Comparison of ENCODE assay signal across 8 mouse cellular contexts in genomic region chr8:13208627-13209355, GRCm38 (mm10). TPM values are rescaled to one million over a fixed set of nuclear protein-coding genes. Genes with fewer than 3 reads are reported as not detected.
DNase-seq lines count a peak whose midpoint lies in the region; ATAC-seq lines count a peak whose summit lies in the region.

No protein-coding gene starts in this region.

- H3K9me3 ChIP-seq in liver, embryonic 13.5 days (replicated peaks) = no peaks in the 10 kb centered on the region

- peak overlapping the region; percentile 12; the same call in 1 of the 2 replicates for H3K9ac ChIP-seq in liver, embryonic 13.5 days

- 37% methylated on average over 6 of the region's 6 CpGs for WGBS in liver, embryonic 13.5 days (ENCODE audit: insufficient replicate concordance)

- peak overlapping the region; percentile 44 for H3K4me2 ChIP-seq in liver, embryonic 13.5 days

- DNase-seq in heart, adult 11 months = peak; percentile 97
- no peak for DNase-seq in heart, postnatal 25 days (ENCODE audit: low spot score)
- DNase-seq in ES-CJ7 (ENCODE audit: low read depth, low spot score) = peak; percentile 90
- peak; percentile 74 to 83 for DNase-seq in gastrocnemius, adult 8-10 months (ENCODE audit: low spot score in 2 of 2)
- DNase-seq in liver, embryonic 13.5 days = peak; percentile 59
- DNase-seq in layer of hippocampus, postnatal 14 days (ENCODE audit: low spot score in 2 of 2) = no peak
- DNase-seq in layer of hippocampus, postnatal 10 days (ENCODE audit: low spot score in 2 of 2) = no peak
- no peak for DNase-seq in layer of hippocampus, adult 8-10 months (ENCODE audit: low spot score in 2 of 2)

- H3K27ac ChIP-seq in liver, embryonic 13.5 days = peak overlapping the region; percentile 90

- no peaks in the 10 kb centered on the region for H3K27me3 ChIP-seq in liver, embryonic 13.5 days

- peak; percentile 73 for ATAC-seq in liver, embryonic 13.5 days (ENCODE audit: low read depth)

- peaks cover 84% of the 10 kb centered on the region for H3K4me1 ChIP-seq in liver, embryonic 13.5 days (replicated peaks)

- no peak overlapping the region for H3K4me3 ChIP-seq in liver, embryonic 13.5 days (replicated peaks)

- peaks cover 5% of the 10 kb centered on the region; the same call in 1 of the 2 replicates for H3K36me3 ChIP-seq in liver, embryonic 13.5 days

- intact Hi-C loops in heart, postnatal 25 days (cut with DNase I) = loop anchor here (5.0 kb wide), 1 partner anchor 76 kb away; no protein-coding TSS in a partner anchor

RNA-seq across cellular contexts. Expression of gene Grtp1, which starts 8.4 kb away (rescaled TPM):
- total RNA-seq in heart, postnatal 25 days (2021) = 1 to 10 TPM; 4.1 to 5.2 TPM
- 10 to 100 TPM in 3 of 4 experiments, 1 to 10 TPM in 1; 9.3 to 14.1 (median 11.8) TPM for total RNA-seq in gastrocnemius, adult 8-10 months (2022)
- 11.5 and 13.1 TPM in 2 replicates for polyA plus RNA-seq in liver, embryonic 13.5 days (2015; fragmentation: Nextera tagmentation; extraction: Ambion mirVana)
- total RNA-seq in layer of hippocampus, postnatal 14 days (2021) = 1 to 10 TPM; 6.2 to 8.4 TPM
- 10 to 100 TPM; 10.3 to 10.8 TPM for total RNA-seq in layer of hippocampus, postnatal 10 days (2021)
- total RNA-seq in layer of hippocampus, adult 8-10 months (2022) = 1 to 10 TPM; 3.9 to 6.7 (median 5.5) TPM

RNA-seq across cellular contexts. Expression of gene Adprhl1, which starts 45.2 kb away (rescaled TPM):
- 100 to 1,000 TPM; 515 to 520 TPM for total RNA-seq in heart, postnatal 25 days (2021)
- total RNA-seq in gastrocnemius, adult 8-10 months (2022) = 10 to 100 TPM; 50.0 to 62.3 (median 56.3) TPM
- 0.07 and 0.57 TPM in 2 replicates for polyA plus RNA-seq in liver, embryonic 13.5 days (2015; fragmentation: Nextera tagmentation; extraction: Ambion mirVana)
- 1 to 10 TPM; 1.5 to 1.6 TPM for total RNA-seq in layer of hippocampus, postnatal 14 days (2021)
- total RNA-seq in layer of hippocampus, postnatal 10 days (2021) = 1 to 10 TPM; 2.2 to 3.1 TPM
- 1 to 10 TPM in 2 of 4 experiments, under 1 TPM in 2; 0.59 to 1.3 (median 1.0) TPM for total RNA-seq in layer of hippocampus, adult 8-10 months (2022)

RNA-seq across cellular contexts. Expression of gene Lamp1, which starts 49.8 kb away (rescaled TPM):
- total RNA-seq in heart, postnatal 25 days (2021) = 100 to 1,000 TPM; 374 to 387 TPM
- 100 to 1,000 TPM; 405 to 451 (median 426) TPM for total RNA-seq in gastrocnemius, adult 8-10 months (2022)
- polyA plus RNA-seq in liver, embryonic 13.5 days (2015; fragmentation: Nextera tagmentation; extraction: Ambion mirVana) = 179 and 196 TPM in 2 replicates
- total RNA-seq in layer of hippocampus, postnatal 14 days (2021) = 100 to 1,000 TPM; 318 to 321 TPM
- total RNA-seq in layer of hippocampus, postnatal 10 days (2021) = 100 to 1,000 TPM; 283 to 309 TPM
- total RNA-seq in layer of hippocampus, adult 8-10 months (2022) = 100 to 1,000 TPM; 261 to 360 (median 306) TPM

Comparison
In these comparisons a context has a peak if more than half of its experiments do, and no peak if none do; other contexts are left out.
1. DNase-seq: peak in heart, adult 11 months (single experiment), ES-CJ7 (single experiment), gastrocnemius, adult 8-10 months (2 of 2) and liver, embryonic 13.5 days (single experiment); none in heart, postnatal 25 days (single experiment), layer of hippocampus, postnatal 14 days (0 of 2), layer of hippocampus, postnatal 10 days (0 of 2) and layer of hippocampus, adult 8-10 months (0 of 2).
2. RNA of gene Adprhl1, which starts 45.2 kb away (total RNA-seq): 515 to 520 TPM in heart, postnatal 25 days and 50.0 to 62.3 TPM in gastrocnemius, adult 8-10 months; 2.2 to 3.1 TPM in layer of hippocampus, postnatal 10 days, 1.5 to 1.6 TPM in layer of hippocampus, postnatal 14 days and 0.59 to 1.3 TPM in layer of hippocampus, adult 8-10 months; every median in the first group is over 10 times any median in the second.